Mouse (Mus musculus) layer of hippocampus, adult 9-11 months (tissue): ENCODE results near the gene Daxx.
A peak's percentile ranks its signal among the peaks of the same experiment; 100 is the strongest.
"Not testable (repeated sequence)": the region's sequence is repeated elsewhere in the genome, so short reads cannot be mapped to it uniquely, and the experiment has no call there.

Experiments
- DNase-seq: peaks from one replicate; pipeline ENCODE4 v3.0.0; 2022

Gene Daxx

DNA sequence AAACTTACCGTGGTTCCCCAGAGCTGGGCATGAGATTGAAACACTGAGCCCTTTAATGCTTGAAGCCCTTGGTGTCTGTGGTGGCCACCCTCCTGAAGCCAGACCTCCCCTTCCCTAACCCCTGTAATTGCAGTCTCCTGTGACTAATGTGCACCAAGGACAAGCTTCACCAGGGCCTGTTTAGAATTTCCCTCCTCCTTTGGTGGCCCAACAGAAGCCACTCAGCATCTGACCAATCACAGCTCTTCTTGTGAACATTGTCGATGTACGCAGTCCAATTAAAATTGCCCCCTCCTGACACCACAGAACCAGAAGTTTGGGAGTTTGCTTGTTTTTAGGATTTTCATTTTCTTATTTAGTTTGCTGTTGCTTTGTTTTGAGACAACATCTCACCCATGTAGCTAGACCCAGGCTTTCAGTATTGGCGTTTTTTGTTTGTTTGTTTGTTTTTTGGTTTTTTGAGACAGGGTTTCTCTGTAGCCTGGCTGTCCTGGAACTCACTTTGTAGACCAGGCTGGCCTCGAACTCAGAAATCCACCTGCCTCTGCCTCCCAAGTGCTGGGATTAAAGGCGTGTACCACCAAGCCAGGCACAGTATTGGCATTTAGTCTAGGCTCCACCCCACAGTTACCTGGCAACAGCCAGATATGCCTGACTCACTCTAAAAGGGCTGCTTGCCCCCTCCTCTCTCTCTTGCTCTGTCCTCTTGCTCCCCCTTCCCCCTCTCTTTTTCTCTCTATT lies 5.1 kb upstream of the Daxx start:
- DNase-seq = not testable (repeated sequence)

DNA sequence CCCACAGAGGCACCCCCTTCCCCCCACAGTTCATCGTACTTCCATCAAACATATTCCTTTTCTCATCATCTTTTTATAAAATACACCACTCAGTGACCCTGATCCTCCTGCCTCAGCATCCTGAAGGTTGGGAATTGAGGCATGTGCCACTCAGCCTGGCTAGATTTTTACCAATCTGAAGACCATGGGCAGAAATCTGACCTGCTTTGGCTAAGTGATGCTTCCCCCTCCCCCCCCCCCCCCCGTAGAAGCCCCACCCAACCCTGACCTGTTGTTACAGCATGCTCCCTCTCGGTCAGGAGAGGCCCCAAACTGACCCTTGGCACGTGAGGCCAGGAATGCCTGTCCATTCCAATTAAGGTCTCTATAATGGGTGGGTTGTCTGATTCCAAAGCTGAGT lies 4.4 kb upstream of the Daxx start, which contains the start of gene Platr17:
Platr17 (plus strand) TSS at position 301 of the 400 bp plus-strand sequence.
- not testable (repeated sequence) for DNase-seq

DNA sequence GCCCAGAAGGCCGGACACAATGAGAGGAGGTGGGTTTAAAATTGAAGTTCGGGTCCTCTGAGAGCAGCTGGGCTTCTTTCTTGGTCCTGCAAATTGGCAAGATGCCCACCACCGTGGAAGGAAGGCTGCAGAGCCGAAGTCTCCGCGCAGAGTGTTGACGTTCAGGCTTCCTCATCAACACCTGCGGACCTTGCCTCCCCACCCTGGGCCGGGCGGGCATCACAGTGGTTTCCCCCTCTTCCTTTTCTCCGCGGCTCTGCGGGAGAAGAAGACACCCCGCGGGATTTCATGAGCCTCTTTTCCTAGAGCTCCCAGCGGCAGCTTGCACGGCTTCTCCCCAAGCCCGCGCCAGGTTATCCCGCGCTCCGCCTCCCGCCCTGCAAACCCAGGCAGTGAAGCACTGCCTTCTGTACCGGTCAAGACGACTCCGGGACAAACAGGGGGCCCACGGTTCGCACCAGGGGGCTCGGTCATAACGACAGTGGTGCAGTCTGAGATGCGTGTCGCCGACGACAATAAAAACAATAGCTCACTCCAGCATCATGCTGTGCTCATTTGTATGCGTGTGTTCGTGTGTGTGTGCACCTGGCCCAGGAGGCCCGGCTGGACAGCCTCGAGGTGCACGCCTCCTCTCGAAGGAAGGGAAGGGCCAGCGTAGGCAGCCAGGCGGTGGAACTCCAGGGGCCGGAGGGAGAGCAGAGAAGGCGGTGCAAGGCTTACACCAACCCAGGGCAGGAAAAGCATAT lies 710 bp upstream of the Daxx start:
- DNase-seq = peak; percentile 65

DNA sequence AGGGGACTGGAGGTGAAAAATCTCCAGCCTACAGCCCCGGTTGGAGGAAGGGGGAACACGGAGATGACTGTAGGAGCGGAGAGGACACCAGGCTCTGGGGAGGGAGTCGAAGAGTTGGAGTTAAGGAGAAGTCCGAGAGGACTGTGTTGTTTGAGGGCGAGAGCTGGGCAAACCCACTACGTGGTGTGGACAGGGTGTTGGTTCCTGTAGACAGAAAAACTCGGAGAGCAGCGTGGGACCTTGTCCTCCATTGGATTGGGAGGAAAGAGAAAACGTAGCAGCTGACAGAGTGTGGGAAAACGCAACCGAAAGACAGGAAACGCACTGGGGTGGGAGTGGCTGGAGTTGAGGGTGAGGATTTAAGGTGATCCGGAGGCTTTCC lies 646 bp downstream of the Daxx start:
- DNase-seq = no peak

DNA sequence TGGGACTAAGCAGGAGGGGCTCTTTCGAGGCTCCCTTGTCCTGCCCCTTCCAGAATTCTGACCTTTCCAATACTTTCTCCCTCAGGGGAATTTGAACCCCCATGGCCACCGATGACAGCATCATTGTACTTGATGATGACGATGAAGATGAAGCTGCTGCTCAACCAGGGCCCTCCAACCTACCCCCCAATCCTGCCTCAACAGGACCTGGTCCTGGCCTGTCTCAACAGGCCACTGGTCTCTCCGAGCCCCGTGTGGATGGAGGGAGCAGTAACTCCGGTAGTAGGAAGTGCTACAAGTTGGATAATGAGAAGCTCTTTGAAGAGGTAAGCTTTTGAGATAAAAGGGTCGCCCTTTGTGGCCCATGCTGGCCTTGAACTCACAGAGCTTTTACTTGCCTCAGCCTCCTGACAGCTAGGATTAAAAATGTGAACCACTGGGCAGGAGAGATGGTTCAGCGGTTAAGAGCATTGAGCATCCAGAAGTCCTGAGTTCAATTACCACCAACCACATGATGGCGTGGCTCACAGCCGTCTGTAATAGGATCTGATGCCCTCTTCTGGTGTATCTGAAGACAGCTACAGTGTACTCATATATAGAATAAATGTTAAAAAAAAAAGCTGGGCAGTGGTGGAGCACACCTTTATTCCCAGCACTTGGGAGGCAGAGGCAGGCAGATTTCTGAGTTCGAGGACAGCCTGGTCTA lies 1.3 kb downstream of the Daxx start:
- DNase-seq = no peak

DNA sequence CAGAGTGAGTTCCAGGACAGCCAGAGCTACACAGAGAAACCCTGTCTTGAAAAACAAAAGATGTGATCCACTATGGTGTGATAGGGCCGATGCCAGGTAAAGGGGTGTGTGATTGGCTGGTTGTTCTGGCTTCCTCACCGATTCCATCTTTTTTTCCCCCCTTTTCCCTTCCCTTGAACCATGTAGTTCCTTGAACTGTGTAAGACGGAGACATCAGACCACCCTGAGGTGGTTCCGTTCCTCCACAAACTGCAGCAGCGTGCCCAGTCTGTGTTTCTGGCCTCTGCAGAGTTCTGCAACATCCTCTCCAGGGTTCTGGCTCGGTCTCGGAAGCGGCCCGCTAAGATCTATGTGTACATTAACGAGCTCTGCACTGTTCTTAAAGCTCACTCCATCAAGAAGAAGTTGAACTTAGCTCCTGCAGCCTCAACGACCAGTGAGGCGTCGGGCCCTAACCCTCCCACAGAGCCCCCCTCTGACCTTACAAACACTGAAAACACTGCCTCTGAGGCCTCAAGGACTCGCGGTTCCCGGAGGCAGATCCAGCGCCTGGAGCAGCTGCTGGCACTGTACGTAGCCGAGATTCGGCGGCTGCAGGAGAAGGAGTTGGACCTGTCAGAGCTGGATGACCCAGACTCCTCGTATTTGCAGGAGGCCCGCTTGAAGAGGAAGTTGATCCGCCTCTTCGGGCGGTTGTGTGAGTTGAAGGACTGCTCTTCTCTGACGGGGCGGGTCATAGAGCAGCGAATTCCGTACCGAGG lies 2.0 kb downstream of the Daxx start:
- DNase-seq = no peak

DNA sequence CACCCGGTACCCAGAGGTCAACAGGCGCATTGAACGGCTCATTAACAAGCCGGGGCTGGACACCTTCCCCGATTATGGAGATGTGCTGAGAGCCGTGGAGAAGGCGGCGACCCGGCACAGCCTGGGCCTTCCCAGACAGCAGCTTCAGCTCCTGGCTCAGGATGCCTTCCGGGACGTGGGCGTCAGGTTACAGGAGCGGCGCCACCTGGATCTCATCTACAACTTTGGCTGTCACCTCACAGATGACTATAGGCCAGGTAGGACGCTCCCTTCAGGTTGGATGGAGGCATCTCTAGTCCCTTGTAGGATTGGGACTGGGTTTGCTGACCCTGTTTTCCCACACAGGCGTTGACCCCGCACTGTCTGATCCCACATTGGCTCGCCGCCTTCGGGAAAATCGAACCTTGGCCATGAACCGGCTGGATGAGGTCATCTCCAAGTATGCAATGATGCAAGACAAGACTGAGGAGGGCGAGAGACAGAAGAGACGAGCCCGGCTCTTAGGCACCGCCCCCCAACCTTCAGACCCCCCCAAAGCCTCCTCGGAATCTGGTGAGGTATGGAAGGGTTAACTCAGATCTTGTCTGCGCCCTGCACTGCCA lies 2.7 kb downstream of the Daxx start:
- DNase-seq = no peak

DNA sequence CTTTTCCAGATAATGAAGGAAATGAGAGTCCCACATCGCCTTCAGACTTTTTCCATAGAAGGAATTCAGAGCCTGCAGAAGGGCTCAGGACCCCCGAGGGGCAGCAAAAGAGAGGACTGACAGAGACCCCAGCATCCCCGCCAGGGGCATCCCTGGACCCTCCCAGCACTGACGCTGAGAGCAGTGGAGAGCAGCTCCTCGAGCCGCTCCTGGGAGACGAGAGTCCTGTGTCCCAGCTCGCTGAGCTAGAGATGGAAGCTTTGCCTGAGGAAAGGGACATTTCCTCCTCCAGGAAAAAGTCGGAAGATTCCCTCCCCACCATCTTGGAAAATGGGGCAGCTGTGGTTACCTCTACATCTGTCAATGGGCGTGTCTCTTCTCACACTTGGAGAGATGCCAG lies 4.0 kb downstream of the Daxx start:
- DNase-seq = no peak

DNA sequence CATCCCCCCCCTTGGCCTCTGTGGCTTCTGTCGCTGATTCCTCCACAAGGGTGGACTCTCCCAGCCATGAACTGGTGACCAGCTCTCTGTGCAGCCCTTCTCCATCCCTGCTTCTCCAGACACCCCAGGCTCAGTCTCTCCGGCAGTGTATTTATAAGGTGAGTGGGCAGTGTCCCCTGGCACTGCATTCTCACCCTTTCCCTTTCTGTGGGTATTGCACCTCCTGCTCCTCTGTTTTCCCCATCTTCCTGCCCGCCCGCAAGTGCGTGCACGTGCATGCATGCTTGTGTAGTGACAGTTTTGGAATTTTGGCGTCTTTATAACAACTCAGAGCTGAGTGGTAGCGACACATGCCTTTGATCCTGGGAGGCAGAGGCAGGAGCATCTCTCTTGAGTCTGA lies 4.7 kb downstream of the Daxx start:
- no peak for DNase-seq

DNA sequence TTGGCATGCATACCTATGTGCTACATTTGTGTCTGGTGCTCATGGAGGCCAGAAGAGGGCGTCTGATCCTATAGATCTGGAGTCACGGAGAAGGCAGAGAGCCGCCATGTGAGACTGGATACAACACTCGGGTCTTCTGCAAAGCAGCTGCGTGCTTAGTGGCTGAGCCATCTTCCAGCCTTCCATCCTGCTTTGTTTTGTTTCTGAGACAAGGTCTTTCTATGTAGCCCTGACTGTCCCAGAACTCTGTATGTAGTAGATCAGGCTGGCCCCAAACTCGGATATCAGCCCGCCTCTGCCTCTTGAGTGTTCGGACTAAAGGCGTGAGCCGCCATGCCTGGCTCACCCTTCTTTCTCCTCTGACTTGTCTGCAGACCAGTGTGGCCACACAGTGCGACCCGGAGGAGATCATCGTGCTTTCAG lies 5.8 kb downstream of the Daxx start:
- no peak for DNase-seq

DNA sequence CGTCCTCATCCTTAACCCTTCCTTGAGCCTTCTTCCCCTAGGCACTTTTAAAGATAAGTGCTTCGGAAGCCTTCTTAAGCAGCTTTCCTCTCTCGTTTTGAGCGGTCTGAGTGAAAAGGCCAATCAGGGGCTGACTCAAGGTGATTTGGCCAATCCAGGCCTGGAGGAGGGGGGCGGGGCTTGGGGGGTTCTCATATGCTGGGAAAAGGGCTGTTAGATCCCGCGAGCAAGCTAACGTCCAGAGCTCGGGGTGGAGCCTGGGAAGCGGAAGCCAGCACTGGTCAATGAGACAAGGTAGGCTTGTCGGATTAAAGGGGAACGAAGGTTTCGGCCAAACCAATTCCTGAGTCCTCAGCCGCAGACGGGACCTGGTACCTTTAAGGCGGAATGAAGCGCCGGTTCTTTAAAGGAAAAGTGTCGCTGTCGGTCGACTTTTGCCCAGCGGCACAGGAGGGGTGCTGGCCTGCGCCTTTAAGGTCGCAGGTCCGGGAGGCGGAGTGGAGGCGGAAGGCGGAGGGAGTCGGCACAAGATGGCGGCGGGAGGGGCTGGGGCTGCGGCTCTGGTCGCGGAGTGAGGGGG lies 6.5 kb downstream of the Daxx start, which contains the start of the genes Tapbp and Zbtb22:
Tapbp (plus strand) TSS at position 229 of the 580 bp plus-strand sequence.
Zbtb22 (plus strand) TSS at position 234 of the 580 bp plus-strand sequence.
- peak; percentile 97 for DNase-seq

DNA sequence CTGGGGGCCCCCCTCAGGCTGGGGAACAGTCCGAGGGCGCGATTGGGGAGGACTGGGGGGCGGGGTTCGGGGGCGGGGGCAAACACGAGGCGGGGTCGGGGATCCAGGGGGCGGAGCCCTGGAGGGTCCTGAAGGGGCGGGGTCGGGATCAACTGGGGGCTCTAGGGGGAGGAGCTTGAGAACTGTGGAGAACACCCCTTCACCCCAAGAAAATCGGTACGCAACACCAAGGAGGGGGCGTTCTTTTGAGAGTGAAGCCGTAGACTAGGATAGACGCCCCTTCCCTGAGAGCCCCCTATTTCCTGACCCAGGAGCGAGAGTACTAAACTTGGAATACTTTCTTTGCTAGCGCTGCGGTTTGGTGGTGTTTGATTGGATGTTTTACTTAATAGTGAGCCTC lies 7.1 kb downstream of the Daxx start:
- no peak for DNase-seq

DNA sequence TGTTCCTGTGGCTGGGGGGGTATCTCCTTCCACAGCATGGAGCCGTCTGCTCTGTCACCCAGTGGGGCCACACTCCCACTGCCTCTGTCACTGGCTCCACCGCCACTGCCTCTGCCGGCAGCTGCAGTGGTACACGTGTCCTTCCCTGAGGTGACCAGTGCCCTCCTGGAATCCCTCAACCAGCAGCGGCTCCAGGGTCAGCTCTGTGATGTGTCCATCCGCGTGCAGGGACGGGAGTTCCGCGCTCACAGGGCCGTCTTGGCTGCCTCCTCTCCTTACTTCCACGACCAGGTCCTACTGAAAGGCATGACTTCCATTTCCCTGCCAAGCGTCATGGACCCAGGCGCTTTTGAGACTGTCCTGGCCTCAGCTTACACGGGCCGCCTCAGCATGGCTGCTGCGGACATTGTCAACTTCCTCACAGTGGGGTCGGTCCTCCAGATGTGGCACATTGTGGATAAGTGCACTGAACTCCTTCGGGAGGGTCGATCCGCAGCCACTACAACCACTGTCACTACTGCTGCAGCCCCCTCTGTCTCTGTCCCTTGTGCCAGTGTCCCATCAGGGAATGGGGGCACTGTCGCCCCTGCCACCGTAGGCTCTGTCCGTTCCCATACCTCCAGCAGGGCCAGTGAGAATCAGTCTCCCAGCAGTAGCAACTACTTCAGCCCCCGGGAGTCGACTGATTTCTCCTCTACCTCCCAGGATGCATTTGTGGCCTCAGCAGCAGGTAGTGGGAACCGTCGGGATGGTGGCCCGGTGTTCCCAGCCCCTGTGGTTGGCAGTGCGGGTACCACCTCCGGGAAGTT lies 7.8 kb downstream of the Daxx start:
- no peak for DNase-seq

DNA sequence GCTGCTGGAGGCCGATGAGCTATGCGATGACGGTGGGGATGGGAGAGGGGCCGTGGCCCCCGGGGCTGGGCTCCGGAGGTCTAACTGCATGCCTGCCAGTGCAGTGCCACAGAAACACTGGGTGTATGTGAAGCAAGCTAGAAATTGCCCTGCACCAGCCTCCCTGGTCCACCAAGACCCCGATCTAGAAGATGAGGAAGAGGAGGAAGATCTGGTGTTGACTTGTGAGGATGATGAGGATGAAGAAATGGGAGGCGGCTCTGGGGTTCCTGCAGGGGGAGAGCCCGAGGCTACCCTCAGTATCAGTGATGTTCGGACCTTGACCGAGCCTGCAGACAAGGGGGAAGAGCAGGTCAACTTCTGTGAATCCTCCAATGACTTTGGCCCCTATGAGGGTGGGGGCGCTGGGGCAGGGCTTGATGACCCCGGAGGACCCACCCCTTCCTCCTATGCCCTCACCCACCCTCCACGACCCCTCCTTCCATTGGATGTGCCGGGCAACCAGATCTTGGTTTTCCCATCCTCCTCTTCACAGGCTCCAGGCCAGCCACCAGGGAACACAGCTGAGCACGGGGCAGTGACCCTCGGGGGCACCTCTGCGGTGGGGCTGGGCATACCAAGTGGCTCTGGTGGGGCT lies 8.6 kb downstream of the Daxx start:
- no peak for DNase-seq

DNA sequence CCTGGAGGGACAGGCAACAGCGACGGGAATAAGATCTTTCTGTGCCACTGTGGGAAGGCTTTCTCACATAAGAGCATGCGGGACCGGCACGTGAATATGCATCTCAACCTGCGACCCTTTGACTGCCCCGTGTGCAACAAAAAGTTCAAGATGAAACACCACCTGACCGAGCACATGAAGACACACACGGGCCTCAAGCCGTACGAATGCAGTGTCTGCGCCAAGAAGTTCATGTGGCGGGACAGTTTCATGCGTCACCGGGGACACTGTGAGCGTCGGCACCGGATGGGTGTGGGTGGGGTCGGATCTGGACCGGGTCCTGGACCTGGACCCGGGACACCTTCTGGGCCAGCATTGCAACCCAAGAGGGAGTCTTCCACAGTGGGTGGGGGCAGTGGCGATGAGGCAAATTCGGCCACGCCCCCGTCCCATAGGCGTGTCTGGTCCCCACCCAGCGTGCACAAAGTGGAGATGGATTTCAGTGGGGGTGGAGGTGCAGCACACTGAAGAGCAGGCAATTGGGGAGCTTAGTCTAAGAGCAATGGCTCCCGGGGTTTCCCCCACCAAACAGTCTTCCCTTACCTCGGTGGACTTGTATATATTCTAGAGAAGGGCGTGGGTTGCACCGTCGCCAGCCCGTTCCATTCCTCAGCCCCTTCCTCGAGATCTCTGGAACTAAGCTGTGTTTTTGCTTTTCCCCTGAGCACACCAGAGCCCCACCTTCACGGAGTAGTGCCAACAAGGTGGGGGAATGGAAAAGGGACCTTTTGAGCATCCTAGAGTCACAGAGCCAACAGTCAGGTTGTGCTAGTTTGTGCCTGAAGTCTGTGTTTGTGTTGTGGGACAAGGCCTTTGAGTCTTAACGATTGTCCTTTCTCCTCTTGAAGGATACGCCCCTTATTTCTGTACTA lies 9.3 kb downstream of the Daxx start:
- DNase-seq = no peak

DNA sequence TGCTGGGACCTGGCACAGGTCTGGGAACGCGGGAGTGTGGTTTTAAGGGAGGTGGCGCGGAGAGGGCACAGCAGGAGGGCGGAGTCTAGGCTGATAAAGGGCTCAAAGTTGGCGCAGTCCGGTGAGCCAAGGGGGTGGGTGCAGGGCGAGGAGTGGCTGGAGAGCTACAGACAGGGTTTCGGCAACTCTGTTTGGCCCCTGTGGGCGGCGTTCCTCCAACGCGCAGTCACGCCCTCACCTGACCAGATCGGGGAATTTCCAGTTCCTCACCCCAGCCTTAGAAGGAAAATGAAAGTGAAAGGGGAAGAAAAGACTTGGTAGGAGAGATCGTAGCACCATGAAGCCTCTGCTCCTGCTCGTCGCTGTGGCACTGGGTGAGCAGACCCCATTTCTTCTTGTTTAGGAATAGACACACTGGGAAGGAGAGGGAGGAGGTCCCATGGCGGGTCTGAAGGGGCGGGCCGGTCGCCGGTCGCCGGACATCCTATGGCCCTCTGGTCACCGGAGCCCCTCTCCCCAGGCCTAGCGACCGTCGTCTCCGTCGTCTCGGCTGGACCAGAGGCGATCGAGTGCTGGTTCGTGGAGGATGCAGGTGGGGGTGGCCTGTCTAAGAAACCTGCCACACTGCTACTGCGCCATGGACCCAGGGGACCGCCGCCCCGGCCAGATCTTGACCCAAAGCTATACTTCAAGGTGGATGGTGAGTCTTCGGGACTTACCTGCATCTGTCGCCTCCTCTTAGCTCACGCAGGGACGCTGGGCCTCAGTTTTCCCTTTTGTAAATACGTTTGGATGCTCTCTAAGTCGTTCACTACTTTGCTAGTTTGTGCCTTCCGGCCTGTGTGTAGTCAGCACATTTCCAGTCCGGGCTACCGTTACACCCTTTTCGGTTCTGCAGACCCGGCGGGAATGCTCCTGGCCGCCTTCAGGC lies 10.4 kb downstream of the Daxx start:
- DNase-seq = peak; percentile 77

DNA sequence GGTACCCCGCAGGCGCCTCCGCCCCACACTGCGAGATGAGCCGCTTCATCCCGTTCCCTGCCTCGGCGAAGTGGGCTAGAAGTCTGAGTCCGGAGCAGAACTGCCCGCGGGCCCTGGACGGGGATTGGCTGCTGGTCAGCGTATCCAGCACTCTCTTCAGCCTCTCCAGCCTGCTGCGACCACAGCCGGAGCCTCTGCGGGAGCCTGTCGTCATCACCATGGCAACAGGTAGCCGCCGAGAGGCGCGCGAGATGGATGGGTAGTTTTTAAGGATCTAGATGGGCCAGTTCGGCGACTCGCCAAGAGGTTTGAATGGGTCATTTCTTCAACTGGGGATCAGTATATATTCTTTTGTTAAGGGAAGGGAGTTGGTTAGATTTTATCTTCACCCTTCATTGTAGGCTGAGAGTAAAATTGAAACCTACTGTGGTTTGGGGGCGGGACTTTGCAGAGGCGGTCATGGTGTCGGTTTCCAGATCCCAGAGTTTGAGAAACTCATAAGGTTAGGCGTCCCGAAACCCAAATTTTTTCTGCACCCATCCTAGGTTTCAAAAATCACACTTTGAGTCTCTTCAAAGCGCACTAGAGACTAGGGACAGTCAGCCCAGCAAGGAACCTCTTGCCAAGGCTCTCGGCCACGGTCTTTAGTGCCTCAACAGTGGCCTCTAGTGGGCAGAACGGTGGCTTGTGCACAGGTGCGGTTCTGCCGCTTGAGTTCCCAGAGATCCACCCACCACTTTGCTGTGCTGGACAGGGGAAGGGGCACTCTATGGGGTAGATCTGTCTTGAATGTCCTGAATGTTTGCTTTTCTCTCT lies 11.3 kb downstream of the Daxx start:
- DNase-seq = no peak
